Mouse (Mus musculus): ENCODE results near the gene Stac2. TPM values are rescaled to one million over a fixed set of nuclear protein-coding genes. Genes with fewer than 3 reads are reported as not detected.

Stac2 gene
- 0.64 and 1.0 TPM in 2 replicates for polyA plus RNA-seq (2012; rRNA removed; ENCODE audit: low replicate concordance)

GRCm38 (mm10) chr11:98052989-98053834 is at the start of gene Stac2:
Gene Stac2 (minus strand): TSS chr11:98053462.

DNA sequence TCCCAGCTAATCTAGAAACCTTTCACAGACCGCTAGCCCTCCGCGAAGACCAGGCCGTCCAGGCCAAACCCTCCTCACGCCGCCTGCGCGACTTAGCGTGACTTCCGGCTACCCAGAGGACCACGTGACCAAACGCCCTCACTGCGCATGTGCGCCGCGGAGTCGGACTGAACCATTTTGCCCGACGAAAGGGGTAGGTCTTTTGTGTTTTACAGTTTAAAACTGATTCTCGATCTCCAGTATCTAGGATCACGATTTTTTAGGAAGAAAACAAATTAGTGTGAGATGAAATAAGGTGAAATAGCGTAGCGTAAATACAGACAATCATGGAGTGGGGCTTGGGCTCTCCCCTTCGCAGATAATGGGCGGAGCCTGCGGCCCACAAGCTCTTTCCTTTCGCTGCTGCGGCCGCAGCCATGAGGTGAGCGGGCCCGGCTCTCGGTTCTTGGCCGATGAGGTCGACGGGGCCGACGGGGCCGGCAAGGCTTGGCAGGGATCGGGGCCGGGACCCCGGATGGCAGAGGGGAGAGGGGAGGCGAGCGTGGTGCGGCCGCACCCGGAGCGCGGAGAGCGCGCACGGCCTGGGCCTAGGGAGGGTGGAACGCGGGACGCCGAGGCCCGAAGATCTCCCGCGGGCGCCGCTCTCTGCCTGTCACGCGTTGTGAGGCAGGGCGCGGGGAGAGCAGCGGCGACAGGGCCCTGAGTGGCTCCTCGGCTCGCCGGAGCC is 26.5 kb downstream of the Stac2 start, which contains the start of gene Rpl19:
Rpl19 (plus strand) TSS at position 141 of the 727 bp plus-strand sequence.

GRCm38 (mm10) chr11:98022555-98023371 is 30.5 kb downstream of the Stac2 start, which contains the start of gene Cacnb1:
Gene Cacnb1 (minus strand): TSS chr11:98023034.

GRCm38 (mm10) chr11:97995564-97996288 is 57.5 kb downstream of the Stac2 start, which contains the start of gene Arl5c:
Gene Arl5c (minus strand): TSS chr11:97996181.

Other genes starting within 250 kb of the Stac2 start
- 0.51 and 0.75 TPM in 2 replicates for gene B230217C12Rik, start 212.7 kb downstream of the Stac2 start, polyA plus RNA-seq (2012; rRNA removed; ENCODE audit: low replicate concordance)
- gene Fbxo47, start 169.3 kb downstream of the Stac2 start, polyA plus RNA-seq (2012; rRNA removed; ENCODE audit: low replicate concordance), result not detected in 2 replicates
- 1.0 and 1.2 TPM in 2 replicates for gene Plxdc1, start 67.0 kb downstream of the Stac2 start, polyA plus RNA-seq (2012; rRNA removed; ENCODE audit: low replicate concordance)
- 0.79 and 0.95 TPM in 2 replicates for gene Arl5c, start 57.3 kb downstream of the Stac2 start, polyA plus RNA-seq (2012; rRNA removed; ENCODE audit: low replicate concordance)
- 3.6 and 8.1 TPM in 2 replicates for gene Cacnb1, start 30.4 kb downstream of the Stac2 start, polyA plus RNA-seq (2012; rRNA removed; ENCODE audit: low replicate concordance)
- 145 and 247 TPM in 2 replicates for gene Rpl19, start 26.8 kb downstream of the Stac2 start, polyA plus RNA-seq (2012; rRNA removed; ENCODE audit: low replicate concordance)
- 7.8 and 11.6 TPM in 2 replicates for gene Fbxl20, start 96.9 kb upstream of the Stac2 start, polyA plus RNA-seq (2012; rRNA removed; ENCODE audit: low replicate concordance)
- 2.3 and 6.4 TPM in 2 replicates for gene Med1, start 139.8 kb upstream of the Stac2 start, polyA plus RNA-seq (2012; rRNA removed; ENCODE audit: low replicate concordance)
- 4.5 and 5.0 TPM in 2 replicates for gene Cdk12, start 149.6 kb upstream of the Stac2 start, polyA plus RNA-seq (2012; rRNA removed; ENCODE audit: low replicate concordance)

All from duodenum, adult 2 months (tissue).